Mouse (Mus musculus): ENCODE data around the gene Deaf1.
A peak's percentile ranks its signal among the peaks of the same experiment; 100 is the strongest.

The Deaf1 gene

GRCm38 (mm10) chr7:141339215-141339920 lies 11.9 kb upstream of the Deaf1 start:
- peak; percentile 83 for DNase-seq (ENCODE audit: low spot score)

DNA sequence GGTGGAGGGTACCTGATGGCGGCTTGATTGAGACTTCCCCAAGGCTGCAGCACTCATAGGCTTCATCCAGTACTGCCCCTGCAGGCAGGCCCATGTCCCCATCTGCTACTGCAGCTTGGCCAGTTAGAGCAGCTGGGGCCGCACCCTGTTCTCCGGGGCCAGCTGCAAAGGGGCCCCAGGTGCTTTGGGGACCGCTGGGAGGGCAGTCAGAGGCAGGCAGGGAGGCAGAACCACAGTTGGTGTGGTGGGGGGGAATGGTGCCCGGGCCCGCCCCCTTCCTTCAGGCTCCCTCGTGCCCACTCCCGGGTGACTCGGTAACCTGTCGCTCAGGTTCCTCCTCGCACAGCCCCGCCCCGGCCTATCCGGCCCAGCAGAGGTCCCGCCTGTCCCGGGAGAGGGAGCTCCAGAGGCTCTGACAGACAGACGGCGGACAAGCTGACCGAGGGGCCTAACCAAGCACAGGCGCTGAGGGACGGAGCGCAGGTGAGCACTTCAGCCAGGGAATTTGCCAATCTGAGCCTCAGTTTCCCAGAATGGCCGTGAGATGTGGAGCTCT lies 11.2 kb upstream of the Deaf1 start, which contains the start of gene Eps8l2:
Eps8l2 (plus strand) TSS at position 305 of the 556 bp plus-strand sequence.
- DNase-seq (ENCODE audit: low spot score), result peak; percentile 88

DNA sequence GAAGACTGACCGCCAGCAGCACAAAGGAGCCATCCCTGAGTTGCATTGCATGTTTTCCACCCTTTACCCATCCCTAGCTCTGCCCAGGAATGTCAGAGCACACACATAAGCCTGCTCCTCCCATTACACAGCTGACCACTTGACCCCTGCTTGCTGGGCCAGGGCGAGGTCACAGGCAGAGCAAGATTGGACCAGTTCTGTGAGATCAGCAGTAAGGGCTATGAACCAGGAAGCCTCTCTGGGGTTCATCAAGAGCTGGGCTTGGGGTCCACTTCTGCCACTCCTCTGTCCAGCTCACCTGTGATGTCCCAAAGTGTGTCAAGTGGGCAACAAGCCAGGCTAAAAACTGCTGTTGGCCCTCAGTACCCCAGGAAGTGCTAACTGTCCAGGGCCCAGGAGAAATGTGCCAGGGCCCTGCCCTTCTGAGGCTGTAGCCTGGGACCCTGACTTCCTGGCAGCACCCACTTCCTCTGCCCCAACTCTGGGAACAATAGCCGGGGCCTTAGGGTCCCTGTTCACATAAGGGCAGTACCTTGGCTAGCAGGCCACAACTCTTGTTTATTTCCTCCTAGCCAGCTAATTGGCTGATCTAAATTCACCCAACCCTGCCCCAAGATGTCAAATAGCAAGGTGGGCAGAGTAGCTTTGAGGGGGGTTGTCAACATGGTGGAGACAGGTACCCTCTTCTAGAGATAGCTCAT lies 10.4 kb upstream of the Deaf1 start:
- peak; percentile 73 for DNase-seq (ENCODE audit: low spot score)

DNA sequence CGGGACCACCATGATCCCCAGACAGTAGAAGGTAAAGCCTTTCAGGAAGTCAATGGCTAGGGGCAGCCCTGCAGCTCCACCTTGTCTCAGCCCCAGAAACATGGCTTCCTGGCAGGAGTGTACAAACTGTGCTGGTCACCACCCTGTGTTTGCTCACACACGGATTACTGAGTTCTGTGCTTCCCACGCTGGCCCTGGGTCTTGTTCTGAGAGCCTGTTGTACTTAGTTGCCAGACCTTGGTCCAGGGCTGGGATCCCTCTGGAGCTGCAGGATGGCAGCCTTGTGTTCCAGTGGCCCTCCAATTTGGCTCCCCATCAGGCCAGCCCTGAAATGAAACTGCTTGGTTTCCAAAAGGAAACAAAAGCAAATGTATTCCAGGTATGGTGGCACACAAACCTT lies 8.8 kb upstream of the Deaf1 start:
- no peak for DNase-seq (ENCODE audit: low spot score)

GRCm38 (mm10) chr7:141335682-141336081 lies 8.2 kb upstream of the Deaf1 start:
- no peak for DNase-seq (ENCODE audit: low spot score)

GRCm38 (mm10) chr7:141335044-141335579 lies 7.6 kb upstream of the Deaf1 start:
- no peak for DNase-seq (ENCODE audit: low spot score)

GRCm38 (mm10) chr7:141331990-141332389 lies 4.5 kb upstream of the Deaf1 start:
- no peak for DNase-seq (ENCODE audit: low spot score)

- no peak for DNase-seq (ENCODE audit: low spot score)
Observed at GRCm38 (mm10) chr7:141330706-141331105, 3.2 kb upstream of the Deaf1 start.

- no peak for DNase-seq (ENCODE audit: low spot score)
Observed at GRCm38 (mm10) chr7:141328373-141328990, 992 bp upstream of the Deaf1 start.

GRCm38 (mm10) chr7:141326546-141327446 lies 694 bp downstream of the Deaf1 start:
- no peak for DNase-seq (ENCODE audit: low spot score)

DNA sequence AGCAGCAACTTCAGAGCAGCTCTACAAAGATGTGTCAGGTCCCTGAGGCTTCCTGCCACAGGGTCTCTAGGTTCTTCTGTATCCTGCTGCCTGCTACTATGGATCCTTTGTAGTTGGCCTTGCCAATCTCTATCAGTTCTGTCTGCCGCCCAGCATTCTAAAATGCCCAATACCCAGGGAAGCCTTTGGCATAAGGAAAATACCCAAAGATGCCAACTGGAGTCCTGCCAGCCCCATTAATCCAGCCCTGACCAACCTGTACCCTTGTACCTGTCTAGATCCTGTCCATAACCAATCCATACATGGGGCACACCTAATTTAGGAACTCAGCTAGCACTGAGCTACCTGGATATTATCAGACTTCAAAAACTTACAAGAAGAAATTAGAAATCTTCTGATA lies 2.8 kb downstream of the Deaf1 start:
- no peak for DNase-seq (ENCODE audit: low spot score)

DNA sequence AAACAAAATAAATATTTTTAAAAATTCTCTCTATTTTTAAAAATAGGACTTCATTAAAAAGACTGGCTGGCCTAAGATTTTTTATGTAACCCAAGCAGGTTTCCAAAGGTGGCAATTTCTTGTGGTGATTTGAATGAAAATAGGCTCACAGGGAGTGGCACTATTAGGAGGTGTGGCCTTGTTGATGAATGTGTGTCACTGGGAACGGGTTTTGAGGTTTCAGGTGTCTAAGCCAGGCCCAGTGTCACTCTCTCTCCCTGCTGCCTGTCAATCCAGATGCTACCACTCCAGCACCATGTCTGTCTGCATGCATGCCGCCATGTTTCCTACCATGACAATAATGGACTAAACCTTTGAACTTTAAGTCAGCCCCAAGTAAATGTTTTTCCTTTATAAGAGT lies 8.0 kb downstream of the Deaf1 start:
- no peak for DNase-seq (ENCODE audit: low spot score)

DNA sequence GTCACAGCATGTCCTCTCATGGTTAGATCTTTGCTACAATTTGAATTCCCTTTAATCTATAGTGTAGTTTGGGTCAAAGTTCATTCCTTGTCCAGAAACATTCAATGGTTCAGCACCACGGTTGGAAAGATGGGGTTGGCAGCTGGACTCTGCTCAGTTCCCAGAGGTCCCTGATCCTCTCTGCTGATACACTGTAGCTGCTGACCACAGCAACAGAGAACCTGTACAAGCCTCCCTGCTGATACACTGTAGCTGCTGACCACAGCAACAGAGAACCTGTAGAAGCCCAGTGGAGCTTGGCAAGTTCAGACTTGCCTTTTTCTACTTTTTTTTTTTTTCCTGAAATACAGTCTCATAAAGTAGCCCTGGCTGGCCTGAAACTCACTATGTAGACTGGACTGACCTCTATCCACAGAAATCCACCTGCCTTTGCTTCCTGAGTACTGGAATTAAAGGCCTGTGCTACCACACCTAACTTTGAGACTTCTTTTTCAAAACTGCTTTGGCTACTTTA lies 9.8 kb downstream of the Deaf1 start:
- DNase-seq (ENCODE audit: low spot score), result no peak

DNA sequence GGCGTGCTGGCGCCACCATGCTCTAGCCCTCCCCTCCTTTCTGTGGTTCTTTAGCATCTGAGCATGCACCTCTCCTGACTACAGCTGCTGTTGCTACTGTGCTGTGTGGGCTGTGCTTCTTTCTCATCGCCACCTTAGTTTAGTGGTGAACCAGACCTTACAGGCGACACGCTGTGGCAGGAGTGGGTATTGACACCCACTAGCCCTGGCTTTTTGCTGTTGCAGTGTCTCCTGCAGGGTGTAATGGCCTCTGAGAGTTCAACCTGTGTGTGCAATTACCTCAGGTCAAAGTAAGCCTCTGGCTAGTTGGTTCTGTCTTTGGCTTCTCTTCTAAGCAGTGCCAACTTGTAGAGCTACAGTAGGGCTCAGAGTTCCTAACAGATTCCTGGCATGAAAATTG lies 11.5 kb downstream of the Deaf1 start:
- DNase-seq (ENCODE audit: low spot score), result no peak

GRCm38 (mm10) chr7:141315076-141315475 lies 12.4 kb downstream of the Deaf1 start:
- DNase-seq (ENCODE audit: low spot score), result no peak

- DNase-seq (ENCODE audit: low spot score), result no peak
Observed at GRCm38 (mm10) chr7:141314416-141314815, 13.1 kb downstream of the Deaf1 start.

DNA sequence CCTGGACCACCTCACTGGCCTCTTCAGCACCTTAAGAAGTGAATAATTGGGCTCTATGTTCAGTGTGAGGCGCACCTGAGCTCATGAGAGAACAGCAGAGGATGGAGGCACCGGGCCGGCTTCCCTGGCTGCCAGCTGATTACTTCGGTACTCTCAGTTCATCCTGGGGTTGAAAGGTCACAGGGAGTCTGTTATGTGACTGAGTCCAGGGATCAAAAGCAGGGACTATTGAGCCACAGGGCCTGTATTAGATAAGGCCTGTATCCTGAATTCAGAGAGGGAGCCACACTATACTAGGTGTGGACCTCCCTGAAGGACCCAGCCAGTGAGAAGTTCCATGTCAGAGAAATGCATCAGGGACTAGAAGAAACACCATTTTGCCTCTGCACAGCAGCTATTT lies 23.0 kb downstream of the Deaf1 start:
- no peak for DNase-seq (ENCODE audit: low spot score)

GRCm38 (mm10) chr7:141302702-141303268 lies 24.7 kb downstream of the Deaf1 start:
- DNase-seq (ENCODE audit: low spot score), result no peak

DNA sequence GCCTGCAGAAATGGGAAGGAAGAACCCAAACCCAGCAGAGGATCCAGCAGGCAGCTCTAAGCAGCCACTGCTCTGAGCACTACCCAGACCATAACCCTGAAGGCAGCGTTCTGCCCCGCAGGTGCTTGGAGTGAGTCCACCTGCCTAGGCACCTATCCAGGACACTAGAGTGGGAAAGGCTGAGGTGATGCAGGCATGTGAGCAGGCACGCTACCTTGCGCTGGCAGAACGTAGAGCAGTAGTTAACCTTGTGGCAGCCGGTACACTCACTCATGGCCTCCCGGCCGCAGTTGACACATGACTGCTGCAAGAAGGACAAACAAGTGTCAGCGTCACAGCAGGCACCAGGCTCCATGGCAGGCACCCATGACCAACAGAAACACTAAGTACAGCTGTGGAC lies 26.1 kb downstream of the Deaf1 start:
- no peak for DNase-seq (ENCODE audit: low spot score)

DNA sequence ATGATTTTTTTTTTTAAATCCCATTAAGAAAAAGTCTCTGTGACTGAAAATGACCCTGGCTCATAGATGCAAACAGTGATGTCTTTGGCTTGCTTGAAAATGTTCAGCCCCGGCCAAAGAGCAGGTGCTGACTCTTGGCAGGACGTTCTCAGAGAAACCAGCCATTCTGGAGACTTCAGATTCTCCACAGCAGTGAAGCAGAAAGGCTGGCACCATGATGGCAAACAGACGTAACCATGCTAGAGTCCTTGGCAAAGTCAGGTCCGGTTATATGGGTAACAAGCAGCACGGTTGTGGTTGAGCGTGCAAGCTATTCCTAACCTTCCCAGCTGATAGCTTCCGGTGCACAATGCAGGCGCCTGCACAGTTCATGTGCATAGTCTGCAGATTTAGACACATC lies 28.3 kb downstream of the Deaf1 start:
- DNase-seq (ENCODE audit: low spot score), result no peak
